Mouse (Mus musculus) cerebellum, adult 11-12 months (tissue): Measurements from ENCODE around the gene Nqo1.
A peak's percentile ranks its signal among the peaks of the same experiment; 100 is the strongest.

ENCODE experiments used
- DNase-seq: peaks from one replicate; pipeline ENCODE4 v3.0.0; 2022

Gene Nqo1

DNA sequence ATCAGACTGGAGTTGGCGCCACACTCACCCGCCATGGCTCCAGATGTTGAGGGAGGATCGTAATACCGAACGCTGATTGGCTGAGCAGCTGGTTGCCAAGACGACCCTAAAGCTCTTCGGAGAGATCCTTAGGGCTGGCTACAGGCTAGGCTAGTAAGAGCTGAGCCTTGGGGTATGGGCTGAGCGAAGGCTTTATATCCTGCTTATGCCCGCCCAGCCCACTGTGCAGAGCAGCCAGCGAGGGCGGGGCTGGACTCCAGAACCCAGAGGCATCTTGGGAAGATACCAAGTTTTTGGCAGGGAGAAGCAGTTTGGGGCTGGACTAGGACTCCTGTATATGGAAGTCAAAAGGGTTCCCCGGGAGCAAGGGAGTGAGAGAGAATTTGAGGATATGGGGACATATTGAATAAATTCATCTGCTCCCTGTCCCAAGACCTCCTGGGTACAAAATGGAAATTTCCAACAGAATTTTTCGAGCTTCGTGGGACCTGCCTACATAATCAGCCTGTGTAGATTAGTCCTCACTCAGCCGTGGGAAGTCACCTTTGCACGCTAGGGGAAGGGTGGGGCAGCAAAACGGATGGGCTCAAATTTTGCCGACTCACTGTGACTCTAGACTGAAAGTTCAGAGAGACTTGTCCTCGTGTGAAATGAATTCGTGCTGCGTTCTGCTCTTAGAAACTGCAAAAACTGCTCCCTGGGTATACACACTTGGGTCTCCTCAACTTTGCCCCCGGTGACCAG, at the start of gene Nqo1:
Nqo1 (minus strand) TSS at position 169 of the 744 bp plus-strand sequence.
- DNase-seq, result peak; percentile 67

DNA sequence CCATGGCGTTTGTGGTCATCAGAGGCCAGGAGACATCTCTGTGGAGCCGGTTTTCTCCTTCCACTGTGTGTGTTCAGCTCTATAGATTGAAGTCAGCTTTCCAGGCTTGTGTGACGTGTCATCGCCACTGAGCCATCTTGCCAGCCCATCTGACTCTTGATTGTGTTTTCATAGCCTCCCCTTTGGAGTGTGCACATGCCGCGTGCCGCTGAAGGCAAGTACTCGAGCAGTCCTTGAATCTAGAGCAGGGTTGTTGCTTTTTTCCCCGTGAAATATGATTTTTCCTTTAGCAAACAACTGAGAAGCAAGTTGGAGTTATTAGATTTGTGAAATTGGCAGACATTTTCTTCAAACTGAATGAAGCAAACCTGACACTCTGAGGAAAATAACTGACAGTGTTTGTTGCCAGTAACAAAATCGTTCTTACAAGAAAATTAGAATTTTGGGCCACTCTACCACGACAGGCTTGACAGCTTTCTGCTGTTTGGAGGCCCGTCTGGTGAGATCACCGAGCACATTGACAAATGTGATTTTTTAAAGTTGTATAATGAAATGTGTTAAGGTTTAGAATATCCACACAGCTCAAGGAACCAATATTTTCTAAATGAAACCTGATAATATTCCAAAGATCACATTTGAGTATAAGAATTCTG, 48.5 kb upstream of the Nqo1 start:
- no peak for DNase-seq

DNA sequence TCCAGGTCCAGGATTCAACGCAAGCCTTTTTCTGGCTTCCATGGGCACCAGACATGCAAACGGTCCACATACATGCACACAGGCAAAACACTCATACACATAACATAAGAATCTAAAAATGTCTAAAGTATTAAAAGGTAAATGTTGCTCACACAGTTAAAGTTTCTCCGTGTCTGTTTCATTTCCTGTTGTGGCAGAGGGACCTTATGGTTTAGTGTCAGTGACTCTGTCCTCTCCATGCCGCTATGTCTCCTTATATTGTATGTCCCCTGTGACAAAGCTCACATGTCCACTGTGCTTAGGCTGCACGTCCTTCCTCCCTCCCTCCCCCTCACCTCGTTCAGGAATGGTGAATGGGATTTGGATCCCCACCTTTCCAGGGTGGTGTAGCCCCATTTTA, 46.6 kb upstream of the Nqo1 start:
- DNase-seq, result no peak

DNA sequence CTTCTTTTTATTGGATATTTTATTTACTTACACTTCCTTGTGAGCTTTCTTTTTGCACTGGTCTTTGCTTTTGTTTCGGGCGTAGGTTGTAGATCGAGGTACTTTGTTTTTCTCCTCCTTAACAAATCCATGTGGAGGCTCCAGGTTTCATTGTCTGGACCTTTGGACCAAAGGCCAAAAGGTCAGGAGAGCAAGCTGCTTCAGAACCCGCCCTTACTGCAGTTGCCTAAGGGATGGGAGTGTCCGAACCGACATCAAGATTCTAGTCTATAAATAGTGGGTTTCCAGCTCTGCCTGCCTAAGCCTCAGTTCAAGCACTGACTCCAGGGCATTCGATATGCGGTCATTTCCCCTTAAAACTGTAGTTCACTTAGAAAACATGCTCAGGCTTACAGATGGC, 46.1 kb upstream of the Nqo1 start:
- no peak for DNase-seq

DNA sequence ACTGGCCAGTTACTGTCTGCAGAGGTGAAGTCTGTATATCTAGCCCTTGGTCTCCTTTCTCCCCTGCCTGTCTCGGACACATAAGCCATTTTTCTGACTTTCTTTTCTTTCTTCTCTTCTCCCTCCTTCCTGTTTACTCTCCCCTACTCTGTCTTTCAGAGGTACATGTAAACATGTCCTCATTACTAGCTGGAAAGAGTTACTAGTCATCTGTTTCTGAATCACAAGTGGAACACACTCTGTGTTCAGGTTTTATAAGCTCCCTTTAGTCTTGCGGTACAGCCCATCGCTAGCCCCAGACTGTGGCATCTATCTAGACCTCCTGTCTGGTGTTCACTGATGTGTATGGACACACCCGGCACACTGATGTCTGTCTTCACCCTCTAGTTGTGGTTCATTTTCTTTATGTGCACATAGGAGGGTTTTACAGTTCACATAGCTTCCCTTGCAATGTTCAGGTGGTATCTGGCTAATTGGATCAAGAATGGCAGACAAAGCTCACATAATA, 45.4 kb upstream of the Nqo1 start:
- DNase-seq, result no peak

DNA sequence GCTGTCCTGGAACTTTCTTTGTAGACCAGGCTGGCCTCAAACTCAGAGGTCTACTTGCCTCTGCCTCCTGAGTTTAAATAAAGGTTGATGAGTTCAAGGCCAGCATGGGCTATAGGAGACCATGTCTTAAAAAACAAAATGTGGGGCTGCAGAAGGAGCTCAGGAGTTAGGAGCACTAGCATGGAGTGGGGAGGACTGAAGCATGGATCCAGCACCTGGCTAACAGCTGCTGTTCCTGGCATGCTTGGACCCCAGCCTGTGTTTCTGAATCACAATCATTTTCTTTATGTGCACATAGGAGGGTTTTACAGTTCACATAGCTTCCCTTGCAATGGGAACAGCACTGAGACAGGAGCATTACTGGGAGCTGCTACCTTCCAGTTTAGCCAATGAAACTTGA, 44.7 kb upstream of the Nqo1 start:
- no peak for DNase-seq

DNA sequence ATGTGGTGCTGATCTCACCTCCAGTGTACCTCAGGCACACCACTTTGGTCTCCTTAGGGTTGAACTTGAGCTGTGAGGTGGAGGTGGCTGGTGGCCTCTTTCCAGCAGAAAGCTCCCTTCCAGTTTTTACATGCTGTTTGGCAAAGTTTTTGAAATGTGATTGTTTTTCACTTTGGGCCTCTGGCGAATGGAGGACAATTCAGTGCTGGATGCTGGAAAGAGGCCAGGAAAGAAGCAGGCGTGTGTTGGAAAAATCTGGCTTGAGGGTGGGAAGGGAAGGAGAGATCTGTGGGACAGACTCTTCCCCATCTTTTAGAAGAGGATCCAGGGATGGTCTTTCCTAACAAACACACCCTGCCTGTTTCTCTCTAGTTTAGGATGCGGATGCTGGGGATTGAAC, 41.6 kb upstream of the Nqo1 start:
- no peak for DNase-seq

DNA sequence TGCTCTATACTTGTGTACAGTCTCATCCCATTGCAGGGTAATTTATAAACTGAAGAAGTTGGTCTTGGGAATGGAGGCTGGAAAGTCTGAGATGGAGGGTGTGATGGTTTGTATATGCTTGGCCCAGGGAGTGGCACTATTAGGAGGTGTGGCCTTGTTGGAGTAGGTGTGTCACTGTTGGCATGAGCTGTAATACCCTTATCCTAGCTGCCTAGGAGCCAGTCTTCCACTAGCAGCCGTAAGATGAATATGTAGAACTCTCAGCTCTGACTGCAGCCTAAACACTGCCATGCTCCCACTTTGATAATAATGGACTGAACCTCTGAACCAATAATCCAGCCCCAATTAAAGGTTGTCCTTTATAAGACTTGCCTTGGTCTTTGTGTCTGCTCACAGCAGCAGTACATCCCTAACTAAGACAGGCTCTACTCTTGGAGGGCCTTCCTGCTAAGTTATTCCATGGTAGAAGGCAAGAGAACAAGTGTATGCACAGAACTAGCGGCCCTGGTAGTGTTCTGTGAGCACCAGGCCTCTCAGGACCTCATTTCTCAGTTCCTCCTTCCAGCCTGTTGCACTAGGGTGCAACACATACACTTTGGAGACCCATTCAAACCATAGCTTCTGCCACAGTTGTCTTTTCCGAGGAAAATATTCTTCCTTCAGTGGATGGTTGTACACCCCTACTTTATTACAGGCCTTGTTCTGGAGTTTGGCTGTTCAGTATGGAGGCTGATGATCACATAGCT, 37.0 kb upstream of the Nqo1 start:
- DNase-seq, result no peak

DNA sequence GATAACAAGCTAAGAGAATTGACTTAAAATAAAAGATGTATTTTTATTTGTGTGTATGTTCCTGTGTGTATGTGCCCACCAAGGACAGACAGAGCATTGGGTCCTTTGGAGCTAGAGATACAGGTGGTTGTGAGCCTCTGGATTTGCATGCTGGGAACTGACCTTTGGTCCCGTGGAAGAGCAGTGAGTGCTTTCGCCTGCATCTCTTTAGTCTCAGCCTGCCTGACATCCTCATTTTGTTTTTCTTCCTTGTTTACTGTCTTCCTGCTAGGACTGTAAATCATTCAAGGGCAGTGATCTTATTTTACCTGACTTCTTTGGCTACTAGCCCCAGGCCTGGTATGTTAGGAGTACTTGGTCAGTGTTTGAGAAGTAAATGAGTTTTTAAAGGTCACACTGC, 34.7 kb upstream of the Nqo1 start:
- DNase-seq, result no peak

DNA sequence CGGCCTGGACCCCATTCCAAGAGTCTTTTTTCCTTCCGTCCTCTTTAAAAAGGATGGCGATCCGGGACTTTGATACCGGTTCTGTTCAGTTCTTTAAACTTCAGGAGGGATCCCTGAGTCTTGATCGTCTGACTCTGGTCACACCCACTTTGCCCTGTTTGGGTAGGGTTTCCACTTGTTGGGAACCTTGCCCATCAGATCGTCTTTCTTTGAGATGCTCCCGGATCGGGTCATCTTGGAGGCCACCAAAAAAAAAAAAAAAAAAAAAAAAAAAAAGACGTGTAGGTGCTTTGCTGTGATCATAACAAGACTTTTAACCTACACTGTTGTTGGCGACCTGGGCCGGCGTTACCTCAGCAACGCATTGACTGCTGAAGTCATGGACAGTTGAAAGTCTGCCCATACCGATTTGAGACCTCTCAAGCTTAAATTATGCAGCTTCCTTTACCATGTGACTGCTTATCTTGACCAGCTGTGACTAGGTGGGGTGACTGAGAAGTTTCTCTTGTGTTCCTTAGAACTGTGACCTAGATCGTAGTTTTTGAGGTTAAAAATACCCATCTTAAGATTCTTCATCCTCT, 33.9 kb upstream of the Nqo1 start:
- no peak for DNase-seq

DNA sequence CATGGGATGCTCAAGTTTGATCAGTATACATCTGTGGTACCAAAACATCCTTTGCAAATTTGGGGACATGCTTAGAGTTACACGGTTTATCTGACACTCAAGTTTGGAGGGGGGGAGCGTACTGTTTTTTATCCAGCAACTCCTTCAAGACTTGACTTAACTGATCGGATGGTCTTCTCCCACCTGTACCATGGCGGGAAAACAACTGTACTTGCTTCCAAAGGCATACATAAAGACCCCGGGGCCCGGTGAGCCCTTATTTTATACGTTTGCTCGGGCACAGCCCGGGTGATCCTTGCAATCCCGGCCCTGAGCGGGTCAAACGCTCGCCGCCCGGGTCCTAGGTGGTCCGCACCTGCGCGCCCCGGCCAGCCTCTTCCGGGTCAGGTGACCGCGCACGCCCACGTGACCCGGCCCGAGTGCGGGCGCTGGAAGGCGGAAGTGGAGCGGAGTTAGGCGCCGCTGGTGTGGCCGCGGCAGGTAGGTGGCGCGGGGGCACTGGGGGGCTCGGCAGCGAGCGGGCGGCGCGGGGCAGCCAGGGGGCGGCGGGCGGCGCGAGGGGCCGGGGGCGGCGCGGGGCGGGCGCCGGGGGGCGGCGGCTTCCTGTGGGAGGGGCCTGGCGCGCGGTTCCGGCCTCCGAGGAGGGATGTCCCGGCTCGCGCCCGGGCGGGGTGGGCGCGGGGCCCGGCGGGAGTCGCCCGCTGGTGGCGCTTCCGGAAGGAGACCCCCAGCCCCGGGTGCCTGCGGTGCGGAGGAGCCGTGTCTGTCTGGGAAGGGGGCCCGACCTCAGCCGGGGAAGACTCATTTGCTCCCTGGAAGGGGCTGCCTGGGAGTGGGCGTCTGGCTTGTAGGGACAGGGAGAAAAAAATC, 33.2 kb upstream of the Nqo1 start, which contains the start of gene Wwp2:
Wwp2 (plus strand) TSS at position 404 of the 870 bp plus-strand sequence.
- DNase-seq, result peak; percentile 77

DNA sequence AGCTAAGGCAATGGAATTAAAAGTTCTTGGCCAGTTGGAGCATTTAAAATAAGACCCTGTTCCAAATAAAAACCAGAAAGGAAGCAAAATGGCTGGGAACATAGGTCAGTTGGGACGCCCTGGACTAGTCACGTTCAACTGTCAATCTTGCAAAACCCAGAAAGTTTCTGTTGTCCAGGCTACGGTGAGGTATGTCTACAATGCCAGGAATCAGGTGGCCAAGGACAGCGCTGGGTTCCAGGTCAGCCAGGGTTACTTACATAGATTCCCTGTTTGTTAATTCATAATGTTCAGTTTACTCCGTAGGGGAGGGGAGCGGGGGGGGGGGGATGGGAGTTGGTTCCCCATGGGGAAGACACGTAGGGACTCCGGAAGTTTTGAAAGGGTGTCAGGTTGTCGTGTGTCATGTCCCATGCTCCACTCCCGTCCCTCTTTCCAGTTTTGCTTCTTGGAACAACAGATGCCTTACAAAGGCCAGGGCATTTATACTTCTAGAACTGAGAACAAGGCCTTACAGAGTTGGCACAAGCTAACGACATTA, 32.5 kb upstream of the Nqo1 start:
- no peak for DNase-seq

DNA sequence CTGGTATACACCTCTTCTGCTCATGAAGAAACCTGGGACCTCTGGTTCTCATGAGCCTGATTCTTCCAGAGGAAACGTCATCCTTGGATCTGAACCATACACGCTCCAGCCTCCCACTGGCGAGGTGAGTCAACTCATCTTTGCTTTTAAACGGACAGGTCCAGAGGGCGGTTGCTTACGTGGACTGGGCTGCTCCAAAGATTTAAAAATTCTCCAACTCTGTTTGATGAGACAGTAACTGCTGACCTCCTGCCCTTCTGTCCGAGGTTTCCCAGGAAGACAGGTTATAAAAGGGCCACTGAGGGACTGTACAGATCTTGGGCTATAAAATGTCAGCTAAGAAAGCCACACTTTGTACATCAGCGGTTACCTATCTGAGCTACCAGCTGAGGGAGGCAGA, 27.8 kb upstream of the Nqo1 start:
- no peak for DNase-seq

DNA sequence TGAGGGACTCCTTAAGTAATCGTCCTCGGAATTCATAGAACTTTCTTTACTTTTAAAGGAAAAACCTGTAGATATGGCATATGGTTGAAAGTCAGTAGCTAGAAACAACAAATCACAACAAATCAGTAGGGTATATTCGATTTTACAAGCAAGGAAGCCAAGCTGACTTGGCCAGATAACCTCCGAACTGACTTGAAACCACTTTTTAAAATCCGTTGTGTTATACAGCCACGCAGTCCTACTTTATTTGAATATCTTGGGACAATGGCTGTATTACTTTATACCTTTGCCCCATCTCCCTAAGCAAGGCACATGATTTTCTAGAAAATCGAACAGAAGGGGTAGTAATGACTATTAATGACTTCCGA, 22.2 kb upstream of the Nqo1 start:
- DNase-seq, result no peak

DNA sequence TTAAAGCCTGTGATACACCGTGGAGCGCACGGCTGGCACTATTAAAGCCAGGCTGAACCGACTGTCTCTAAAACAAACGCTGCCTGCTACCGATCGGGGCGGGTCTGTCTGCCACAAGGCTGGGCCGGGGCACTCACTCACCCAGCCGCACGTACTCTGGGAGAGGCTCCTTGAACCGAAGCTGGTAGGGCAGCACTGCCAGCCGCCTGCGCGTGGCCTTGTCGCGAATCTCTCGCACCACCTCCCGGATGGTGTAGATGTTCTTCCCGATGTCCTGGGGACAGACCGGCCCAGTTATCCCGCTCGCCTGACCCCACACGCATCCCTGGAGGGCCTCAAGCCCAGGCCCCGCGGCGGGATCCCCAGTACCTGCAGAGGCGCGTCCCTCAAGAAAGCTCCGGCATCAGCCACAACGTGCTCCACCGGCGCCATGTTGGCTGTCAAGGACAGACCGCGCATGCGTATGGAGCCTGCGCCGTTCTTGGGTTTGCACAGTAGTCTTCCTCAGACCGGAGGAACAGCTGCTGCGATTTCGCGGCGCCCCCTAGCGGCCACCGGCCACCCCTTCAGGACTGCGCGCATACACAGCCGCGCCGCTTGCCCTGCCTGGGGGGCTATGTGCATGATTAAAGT, 21.7 kb upstream of the Nqo1 start, which contains the start of gene Nob1:
Nob1 (minus strand) TSS at position 455 of the 633 bp plus-strand sequence.
- DNase-seq, result peak; percentile 96

DNA sequence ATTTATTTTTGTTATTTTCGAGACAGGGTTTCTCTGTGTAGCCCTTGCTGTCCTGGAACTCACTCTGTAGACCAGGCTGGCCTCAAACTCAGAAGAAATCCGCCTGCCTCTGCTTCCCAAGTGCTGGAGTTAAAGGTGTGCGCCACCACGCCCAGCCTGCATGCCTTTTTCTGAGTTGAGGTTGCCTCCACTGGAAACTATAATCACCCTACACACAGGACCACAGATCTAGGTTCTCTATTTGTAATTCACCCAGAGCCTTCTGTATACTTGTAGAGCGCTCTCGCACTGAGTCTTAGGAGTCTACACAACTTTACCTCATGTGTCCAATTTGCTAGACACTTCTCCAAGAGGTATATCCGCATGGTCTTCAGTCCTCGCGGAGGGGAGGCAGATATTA, 21.2 kb upstream of the Nqo1 start:
- no peak for DNase-seq

DNA sequence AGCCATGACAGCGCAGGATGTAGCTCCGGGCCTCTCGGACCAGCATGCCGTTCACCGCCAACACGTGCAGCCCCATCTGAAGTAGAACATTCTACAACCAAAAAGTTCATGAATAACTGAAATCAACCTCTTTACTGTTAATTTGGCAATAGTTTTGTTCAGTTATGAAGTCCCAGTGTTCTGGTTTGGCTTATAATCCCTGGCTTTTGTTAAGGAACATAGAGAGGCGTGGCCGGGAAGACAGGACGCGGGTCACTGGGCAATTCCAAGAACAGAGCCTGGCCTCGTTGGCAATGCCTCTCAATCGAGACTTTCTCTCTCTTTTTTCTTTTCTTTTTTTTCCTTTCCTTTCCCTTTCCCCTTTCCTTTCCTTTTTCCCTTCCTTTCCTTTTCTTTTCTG, 14.0 kb upstream of the Nqo1 start:
- no peak for DNase-seq

DNA sequence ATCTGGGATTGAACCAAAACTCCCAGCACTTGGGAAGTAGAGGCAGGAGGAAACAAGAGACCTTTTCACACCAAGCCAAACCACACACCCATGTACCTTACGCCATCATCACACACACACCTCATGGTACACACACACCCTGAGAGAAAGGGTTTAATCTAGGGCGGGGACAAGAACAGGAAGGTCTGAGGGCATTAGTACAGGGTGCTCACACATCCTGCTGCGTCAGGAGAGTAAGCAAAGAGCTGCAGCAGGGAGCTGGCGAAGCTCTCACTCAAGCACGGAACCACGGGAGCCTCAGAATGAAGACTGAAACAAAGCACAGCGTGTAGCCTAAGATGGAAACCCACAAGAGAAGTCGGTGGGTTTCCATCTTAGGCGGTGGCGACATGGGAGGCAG, 10.9 kb upstream of the Nqo1 start:
- no peak for DNase-seq

DNA sequence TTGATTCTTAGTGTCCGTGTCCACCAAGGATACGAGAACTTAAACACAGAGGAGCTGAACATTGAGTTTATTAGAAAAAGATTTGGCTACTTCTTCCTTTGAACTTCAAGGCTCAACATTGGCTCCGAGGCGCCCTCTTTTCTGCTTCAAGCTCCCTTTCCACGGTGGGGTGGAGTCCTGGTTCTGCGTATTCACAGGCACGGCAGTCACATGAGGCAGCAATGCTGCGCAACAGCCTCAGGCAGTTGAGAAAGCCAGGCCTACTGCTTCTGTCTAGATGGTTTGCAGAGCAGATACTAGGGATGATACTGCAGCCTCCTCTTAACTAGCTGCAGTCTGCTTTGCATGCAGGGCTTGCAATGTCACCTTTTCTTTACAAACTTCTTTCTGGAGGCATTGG, 9.5 kb upstream of the Nqo1 start:
- no peak for DNase-seq

DNA sequence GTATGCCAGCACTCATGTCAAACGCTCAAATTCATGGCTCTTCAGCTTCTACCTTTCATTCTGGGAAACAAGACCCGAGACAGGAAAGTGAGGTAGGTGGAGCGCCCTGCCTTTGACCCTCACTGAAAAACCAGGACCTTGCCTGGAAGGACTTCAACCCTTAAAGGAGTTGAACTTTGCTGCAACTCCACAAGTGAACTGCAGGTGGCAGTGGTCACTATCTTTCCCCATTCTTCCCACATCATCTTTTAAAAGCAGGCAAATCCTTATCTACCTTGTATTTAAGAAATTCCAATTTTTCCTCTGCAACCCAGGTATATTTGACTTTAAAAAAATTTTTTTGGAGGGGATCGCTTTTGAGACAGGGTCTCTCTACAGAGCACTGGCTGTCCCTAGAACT, 8.4 kb upstream of the Nqo1 start:
- no peak for DNase-seq

DNA sequence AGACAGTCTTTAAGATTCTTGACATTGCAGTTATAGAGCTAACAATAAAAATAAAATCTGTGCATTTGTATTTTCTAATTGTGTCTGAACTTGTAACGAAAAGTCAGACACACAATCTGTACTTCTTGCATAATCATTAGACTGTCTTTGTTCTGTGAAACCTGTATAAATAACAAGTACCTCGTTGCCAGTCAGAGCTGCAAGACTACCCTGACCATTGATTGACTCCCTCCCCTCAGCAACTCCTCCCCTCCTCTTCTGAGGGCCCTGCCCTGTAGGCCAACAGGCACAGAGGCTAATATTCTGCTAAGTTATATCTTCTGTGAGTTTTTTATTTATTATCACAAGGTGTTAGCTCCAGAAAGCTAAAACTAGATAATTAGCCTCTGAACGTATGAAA, 2.9 kb upstream of the Nqo1 start:
- no peak for DNase-seq

DNA sequence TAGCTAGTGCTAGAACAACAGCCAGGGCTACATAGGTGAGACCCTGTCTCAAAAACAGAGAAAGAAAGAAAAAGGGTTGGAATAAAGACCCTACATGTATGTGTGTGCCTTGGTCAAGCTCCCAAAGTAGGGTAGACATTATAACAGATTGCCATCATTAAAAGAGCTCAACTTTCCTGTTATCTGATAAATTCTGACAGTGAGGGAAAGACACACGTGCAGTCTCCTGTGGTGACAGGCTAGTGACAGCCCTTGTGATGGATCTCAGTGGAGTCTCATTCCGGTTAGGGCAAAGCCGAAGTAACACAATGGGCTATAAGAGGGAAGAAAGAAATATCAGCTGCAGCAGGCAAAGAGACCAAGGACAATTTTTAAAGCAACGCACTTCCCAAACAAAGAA, 1.1 kb upstream of the Nqo1 start:
- DNase-seq, result no peak
